11 mouse cellular contexts compared by ENCODE assay signal in genomic region chrX:58018720-58019119, GRCm38 (mm10). TPM values are rescaled to one million over a fixed set of nuclear protein-coding genes. Genes with fewer than 3 reads are reported as not detected.
DNase-seq lines count a peak whose midpoint lies in the region; ATAC-seq and TF ChIP-seq lines count a peak whose summit lies in the region.
"Had no signal": no experiment of that assay in that cellular context is flagged by ENCODE, and none has a peak within 500 bp of the region (broad histone marks: within the 10 kb centered on the region; RNA-seq: fewer than 3 reads in every experiment).

No protein-coding gene starts in this region.

- H3K4me1 ChIP-seq in forebrain, embryonic 12.5 days = no peaks in the 10 kb centered on the region; the same call in 1 of the 2 replicates
- H3K4me1 ChIP-seq in limb, embryonic 12.5 days (replicated peaks) = no peaks in the 10 kb centered on the region
- H3K4me1 ChIP-seq in neural tube, embryonic 12.5 days = no peaks in the 10 kb centered on the region
- H3K4me1 ChIP-seq: megakaryocyte, embryonic 14.5 days had no signal

- no peak for TF ChIP-seq POLR2A in brain, embryonic 14.5 days (IDR thresholded peaks at IDR 0.05; ENCODE audit: borderline replicate concordance, extremely low read depth, insufficient read depth, insufficient read length, poor library complexity, severe bottlenecking)

- no peaks in the 10 kb centered on the region for H3K36me3 ChIP-seq in forebrain, embryonic 12.5 days (replicated peaks)
- no peaks in the 10 kb centered on the region for H3K36me3 ChIP-seq in limb, embryonic 12.5 days
- H3K36me3 ChIP-seq in neural tube, embryonic 12.5 days = no peaks in the 10 kb centered on the region

- peak; percentile 56 for ATAC-seq in forebrain, embryonic 12.5 days (ENCODE audit: low FRiP score)
- ATAC-seq in limb, embryonic 12.5 days (ENCODE audit: insufficient number of reproducible peaks, insufficient read depth, low FRiP score, low TSS enrichment, low read depth) = no peak
- peak; percentile 46; the same call in 1 of the 2 replicates for ATAC-seq in neural tube, embryonic 12.5 days (ENCODE audit: low FRiP score, low read depth)

- DNase-seq in brain, embryonic 14.5 days (ENCODE audit: low read depth) = peak; percentile 88
- DNase-seq in spleen, postnatal 4 days (ENCODE audit: low spot score in 2 of 2) = no peak
- DNase-seq in lung, postnatal 14 days = no peak
- no peak for DNase-seq in right cerebral cortex, postnatal 4 days

- peak overlapping the region; percentile 48 for H3K4me2 ChIP-seq in forebrain, embryonic 12.5 days
- peak overlapping the region; percentile 51 for H3K4me2 ChIP-seq in limb, embryonic 12.5 days
- H3K4me2 ChIP-seq in neural tube, embryonic 12.5 days (replicated peaks) = peak overlapping the region; percentile 51

- H3K9me3 ChIP-seq in forebrain, embryonic 12.5 days = no peaks in the 10 kb centered on the region
- no peaks in the 10 kb centered on the region for H3K9me3 ChIP-seq in limb, embryonic 12.5 days
- no peaks in the 10 kb centered on the region for H3K9me3 ChIP-seq in neural tube, embryonic 12.5 days

- H3K27ac ChIP-seq in forebrain, embryonic 12.5 days = 0 out of 2 replicates have a peak overlapping the region, but pooled peaks have one; percentile 80
- H3K27ac ChIP-seq in limb, embryonic 12.5 days = no peak overlapping the region
- no peak overlapping the region for H3K27ac ChIP-seq in neural tube, embryonic 12.5 days
- H3K27ac ChIP-seq: liver, embryonic 14.5 days had no signal

- no peak for TF ChIP-seq CTCF in brain, embryonic 14.5 days (IDR thresholded peaks at IDR 0.05; ENCODE audit: borderline replicate concordance, extremely low read depth, insufficient read depth, insufficient read length)

- H3K27me3 ChIP-seq in forebrain, embryonic 12.5 days = peaks cover 50% of the 10 kb centered on the region
- peaks cover 70% of the 10 kb centered on the region for H3K27me3 ChIP-seq in limb, embryonic 12.5 days
- H3K27me3 ChIP-seq in neural tube, embryonic 12.5 days (replicated peaks) = peaks cover 20% of the 10 kb centered on the region

- no peak overlapping the region; the same call in 1 of the 2 replicates for H3K4me3 ChIP-seq in forebrain, embryonic 12.5 days (replicated peaks)
- H3K4me3 ChIP-seq in limb, embryonic 12.5 days (replicated peaks) = no peak overlapping the region
- H3K4me3 ChIP-seq in neural tube, embryonic 12.5 days = no peak overlapping the region
- H3K4me3 ChIP-seq: megakaryocyte, embryonic 14.5 days had no signal

- 14% methylated on average over 24 of the region's 24 CpGs for WGBS in forebrain, embryonic 12.5 days
- 17% methylated on average over 24 of the region's 24 CpGs for WGBS in limb, embryonic 12.5 days
- 15% methylated on average over 24 of the region's 24 CpGs for WGBS in neural tube, embryonic 12.5 days

- no peak overlapping the region for H3K9ac ChIP-seq in forebrain, embryonic 12.5 days
- no peak overlapping the region for H3K9ac ChIP-seq in limb, embryonic 12.5 days (replicated peaks)
- no peak overlapping the region for H3K9ac ChIP-seq in neural tube, embryonic 12.5 days
- H3K9ac ChIP-seq: liver, embryonic 14.5 days had no signal

RNA-seq across cellular contexts. Expression of gene Zic3, which starts 3.8 kb away (rescaled TPM):
- polyA plus RNA-seq in brain, embryonic 14.5 days (2012; rRNA removed) = 21.8 and 33.6 TPM in 2 replicates
- polyA plus RNA-seq in forebrain, embryonic 12.5 days (2016; fragmentation: Nextera tagmentation; extraction: Ambion mirVana) = 27.5 and 33.0 TPM in 2 replicates
- 10.5 and 11.9 TPM in 2 replicates for polyA plus RNA-seq in limb, embryonic 12.5 days (2016; fragmentation: Nextera tagmentation; extraction: Ambion mirVana)
- 13.4 and 18.3 TPM in 2 replicates for polyA plus RNA-seq in neural tube, embryonic 12.5 days (2016; fragmentation: Nextera tagmentation; extraction: Ambion mirVana)
- polyA plus RNA-seq: intestine, embryonic 14.5 days; stomach, embryonic 16.5 days had no signal
